Mouse (Mus musculus) E14TG2a.4 (cell line): ENCODE data around the gene Npl.

Source experiments
- CTCF ChIP-seq: conservative IDR thresholded peaks from 2 replicates; pipeline ENCODE4 v1.5.1; 2014; ENCODE audit warnings: low read length
- NANOG ChIP-seq: IDR thresholded peaks from 2 replicates; pipeline ENCODE4 v1.6.1; 2014; ENCODE audit warnings: borderline replicate concordance, low read length, mixed read lengths
- POU5F1 ChIP-seq: IDR thresholded peaks from 2 replicates; pipeline ENCODE4 v1.6.1; 2014; ENCODE audit warnings: low read length, borderline replicate concordance

DNA sequence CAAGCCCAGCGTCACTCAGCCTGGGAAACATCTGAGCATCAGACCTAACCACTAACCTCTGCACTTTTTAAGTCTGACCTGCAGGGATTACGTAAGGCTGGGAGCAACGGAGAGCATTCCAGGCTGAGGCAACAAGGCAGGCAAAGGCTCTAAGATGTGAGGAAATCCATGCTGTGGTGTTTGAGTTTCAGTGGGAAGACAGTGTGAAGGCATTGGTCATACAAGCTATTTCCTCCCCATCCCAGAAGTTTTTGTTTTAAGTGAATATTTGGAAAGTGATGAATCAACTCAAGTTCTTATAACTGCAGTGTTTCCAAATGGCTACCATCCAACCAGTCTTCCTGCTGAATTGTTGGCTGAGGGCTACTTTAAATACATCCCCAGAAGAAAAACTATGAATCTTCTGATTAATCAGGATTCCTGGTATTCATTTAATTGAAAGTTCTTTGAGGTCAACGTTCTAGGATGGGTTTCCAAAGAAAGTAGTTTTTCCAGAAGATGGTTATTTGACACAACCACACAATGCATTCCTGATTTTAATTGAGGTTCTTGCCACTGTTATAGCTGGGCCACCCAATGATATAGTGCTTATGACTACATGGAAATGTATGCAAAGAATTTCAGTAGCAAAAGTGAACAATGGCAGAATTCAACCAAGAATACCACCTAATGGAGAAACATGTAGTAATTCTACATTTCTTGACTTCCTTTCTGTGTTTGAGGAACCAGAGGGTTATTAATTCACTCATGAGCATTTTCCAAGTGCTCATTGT lies 22.6 kb upstream of the Npl start:
- TF ChIP-seq CTCF (no peak), POU5F1 (no peak), NANOG (no peak)
